Mouse (Mus musculus): ENCODE measurements around the gene P4ha2.

The P4ha2 gene

DNA sequence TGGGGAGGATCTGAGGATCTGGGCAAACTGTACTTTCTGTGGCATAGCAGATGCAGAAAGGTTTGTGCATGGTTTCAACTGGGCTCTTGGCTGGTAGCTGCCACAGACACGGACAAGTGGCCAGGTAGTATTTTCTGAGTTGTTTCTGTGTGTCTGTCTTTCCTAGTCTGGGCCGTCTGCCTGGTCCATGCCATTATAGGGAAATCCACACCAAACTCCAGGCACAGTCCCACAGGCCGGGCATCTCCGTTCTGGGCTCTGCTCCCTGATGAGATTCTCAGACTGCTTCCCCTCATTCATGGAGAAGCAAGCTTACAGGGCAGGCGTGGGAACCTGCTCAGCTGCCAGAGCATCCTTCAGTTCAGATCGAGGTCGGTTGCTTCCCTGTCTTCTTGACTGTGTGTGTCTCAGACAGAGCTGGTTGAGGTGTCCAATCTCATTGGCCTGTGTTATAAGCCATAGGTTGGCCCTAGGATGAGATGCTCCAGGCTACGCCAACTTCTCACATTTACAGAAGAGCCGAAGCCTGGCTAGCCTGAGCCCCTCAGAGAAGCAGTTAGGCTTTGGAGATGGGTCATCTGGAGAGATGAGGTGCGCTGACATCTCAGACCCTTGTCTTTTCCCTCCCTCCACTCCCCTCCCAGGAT lies at the start of gene P4ha2:
P4ha2 (plus strand) TSS at position 51 of the 647 bp plus-strand sequence.
- DNase-seq, result no peak

DNA sequence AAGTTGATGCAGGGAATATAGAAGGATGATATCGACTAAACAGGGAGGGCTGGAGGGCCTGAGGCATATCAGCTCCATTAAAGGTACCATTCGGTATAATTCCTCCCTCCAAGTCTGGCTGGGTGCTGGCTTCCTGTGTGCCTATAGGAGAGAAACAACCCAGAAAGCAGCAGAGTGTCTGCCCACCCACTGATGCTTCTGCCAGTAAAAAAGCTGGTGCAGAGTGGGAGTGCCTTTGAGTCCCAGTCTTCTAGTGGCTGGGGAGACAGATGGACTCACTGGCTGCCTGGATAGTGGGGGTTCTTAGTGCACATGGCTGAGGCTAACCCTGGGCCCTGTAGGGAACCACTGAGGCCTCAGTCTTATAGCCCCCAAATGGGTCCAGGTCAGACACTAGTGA lies 49.7 kb upstream of the P4ha2 start:
- DNase-seq, result no peak

DNA sequence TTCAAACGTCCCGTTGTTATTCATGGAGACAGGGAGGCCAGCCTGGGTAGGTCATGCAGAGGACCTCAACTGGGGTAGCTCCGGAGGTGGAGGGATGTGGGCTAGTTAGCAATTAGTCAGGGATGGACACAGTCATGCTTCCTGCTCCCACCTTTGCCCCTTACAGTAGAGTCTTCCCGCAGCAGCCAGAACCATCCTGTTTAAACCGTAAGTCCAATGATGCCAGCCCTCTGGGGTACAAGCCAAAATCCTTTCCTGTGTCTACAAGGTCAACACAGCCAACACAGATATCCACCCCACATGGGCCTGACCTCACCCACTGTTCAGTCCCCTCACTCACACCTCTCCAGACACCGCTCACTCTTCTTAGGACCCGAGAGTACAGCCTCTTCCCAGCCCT lies 48.7 kb upstream of the P4ha2 start:
- DNase-seq, result no peak

DNA sequence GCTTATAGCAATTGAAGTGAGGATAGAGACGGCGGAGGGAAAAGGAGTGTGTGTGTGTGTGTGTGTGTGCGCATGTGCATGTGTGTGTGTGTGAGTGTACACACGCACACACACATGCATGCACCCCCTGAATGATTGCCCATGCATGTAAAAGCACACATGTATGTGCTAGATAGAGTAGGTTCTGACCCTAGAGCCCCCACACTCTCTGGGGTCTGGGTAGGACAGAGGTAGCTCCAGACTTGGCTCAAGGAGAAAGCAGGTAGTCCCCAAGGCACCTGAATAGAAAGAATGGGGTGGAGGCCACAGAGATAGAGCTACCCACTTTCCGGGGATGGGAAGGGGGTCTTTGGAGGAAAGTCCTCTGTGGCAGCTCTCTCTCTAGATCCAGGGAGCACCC lies 47.8 kb upstream of the P4ha2 start:
- no peak for DNase-seq

DNA sequence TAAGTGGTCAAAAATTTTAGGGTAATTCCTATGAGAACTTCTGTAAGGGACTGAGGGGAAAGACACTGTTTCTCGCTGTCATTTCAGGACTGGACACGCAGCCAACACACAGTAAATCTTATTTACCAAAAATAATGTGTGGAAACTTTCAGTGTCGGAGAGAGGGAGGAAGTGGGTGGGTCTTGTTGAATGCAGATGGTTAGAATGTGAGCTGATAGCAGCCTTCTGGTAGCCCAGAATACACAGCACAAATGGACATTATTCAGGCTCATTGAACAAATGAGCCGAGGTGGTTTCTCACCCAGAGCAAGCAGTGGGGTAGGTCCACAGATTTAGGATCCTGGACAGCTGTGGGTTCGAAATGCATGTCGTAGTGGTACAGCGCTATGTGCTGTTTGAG lies 46.8 kb upstream of the P4ha2 start:
- no peak for DNase-seq

DNA sequence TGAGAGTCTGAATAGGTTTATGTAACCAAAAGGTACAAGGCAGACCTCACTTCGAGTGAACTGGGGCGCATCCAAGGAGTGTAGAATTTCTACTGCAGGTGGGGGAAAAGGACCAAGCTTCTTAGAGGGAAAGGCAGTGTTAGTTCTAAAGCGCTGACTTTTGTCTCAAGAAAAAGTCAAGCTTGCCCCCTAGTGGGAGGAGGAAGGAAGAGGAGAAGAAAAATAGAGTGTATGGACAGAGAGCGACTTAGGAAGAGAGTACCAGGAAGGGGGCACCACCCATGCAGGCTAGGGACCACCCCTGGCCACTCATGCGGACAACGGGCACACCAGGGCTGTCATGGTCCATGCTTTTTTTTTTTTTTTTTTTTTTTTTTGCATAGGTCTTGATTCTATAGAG lies 45.6 kb upstream of the P4ha2 start:
- DNase-seq, result peak; percentile 72

DNA sequence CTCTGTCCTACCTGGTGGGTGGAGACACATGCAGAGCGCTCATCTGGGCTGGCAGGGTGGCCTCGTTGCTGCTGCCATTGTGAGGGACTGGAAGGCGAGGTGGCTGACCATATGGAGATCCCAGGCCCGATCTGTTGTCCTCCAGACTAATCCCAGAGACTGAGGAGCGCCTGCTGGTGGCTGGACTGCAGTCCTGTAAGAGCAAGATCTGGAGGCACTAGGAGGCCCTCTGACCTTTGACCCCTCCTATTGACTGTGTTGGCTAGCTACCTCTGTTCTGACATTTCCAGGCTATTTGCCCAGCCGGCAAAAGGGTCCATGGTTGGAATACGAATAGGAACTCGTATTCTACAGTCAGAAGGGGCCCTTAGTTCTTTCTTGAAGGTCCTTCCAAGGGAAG lies 43.8 kb upstream of the P4ha2 start:
- no peak for DNase-seq

DNA sequence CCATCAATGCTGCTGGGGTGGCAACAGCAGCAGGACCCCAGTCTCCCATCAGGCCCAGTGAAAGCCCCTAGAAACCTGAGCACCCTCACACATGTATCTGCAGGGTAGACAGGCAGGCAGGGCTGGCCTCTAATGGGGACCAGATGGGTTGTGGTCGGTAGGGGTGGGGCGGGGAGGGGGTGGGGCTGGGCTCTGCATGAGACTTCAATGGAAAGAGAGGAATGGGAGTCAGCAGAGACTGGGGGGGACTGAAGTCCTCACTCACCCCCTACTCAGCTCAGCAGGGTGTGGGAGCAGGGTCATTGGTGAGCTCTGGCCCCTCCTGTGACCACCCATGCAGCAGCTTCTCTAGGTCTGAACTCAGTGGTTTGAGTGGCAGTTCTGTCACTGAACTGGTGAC lies 42.5 kb upstream of the P4ha2 start:
- DNase-seq, result no peak

DNA sequence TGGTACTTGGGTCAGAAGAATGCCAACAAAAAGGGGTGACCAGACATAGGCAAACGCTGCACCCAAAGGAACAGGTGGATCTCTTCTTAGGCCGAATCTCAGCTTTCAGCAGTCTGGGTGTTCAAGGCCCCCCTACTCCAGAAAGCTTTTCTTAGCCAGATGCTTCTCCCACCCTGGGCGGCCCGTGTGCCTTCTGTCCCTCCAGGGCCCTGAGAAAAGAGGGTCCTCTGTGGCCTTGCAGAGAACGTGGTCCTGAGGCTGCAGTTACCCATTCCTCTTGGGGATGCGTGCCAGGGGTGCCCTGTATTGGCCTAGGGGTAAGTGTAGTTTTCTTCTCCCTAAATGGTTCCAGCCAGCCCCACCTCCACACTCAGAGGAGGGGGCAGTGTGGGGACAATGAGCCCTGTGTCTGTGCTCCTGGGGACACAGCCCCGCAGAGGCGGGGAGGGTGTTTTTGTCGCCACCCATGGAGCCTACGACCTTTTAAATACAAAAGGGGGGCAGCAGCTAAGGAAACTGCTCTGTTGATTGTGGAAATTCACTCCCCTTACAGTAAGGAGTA lies 41.8 kb upstream of the P4ha2 start:
- DNase-seq, result no peak

DNA sequence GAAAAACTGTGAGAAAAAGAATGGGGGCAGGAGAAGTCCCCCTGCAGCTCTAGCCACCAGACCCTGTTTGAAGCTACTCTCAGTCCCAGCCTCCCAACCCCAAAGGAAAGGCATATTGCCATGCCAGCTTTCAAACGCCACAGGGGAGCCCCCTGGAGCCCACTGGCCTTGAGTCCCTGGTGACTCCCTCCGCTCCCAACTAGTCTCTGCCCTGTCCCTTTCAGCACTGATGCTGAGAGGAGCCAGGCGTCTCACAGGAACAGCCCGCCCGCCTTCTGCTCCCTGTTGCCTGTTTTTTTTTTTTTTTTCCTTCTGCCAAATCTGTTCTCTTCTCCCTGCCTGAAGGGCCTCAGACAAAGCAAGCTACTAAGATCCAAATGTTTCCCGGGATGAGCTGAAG lies 41.3 kb upstream of the P4ha2 start:
- DNase-seq, result no peak

DNA sequence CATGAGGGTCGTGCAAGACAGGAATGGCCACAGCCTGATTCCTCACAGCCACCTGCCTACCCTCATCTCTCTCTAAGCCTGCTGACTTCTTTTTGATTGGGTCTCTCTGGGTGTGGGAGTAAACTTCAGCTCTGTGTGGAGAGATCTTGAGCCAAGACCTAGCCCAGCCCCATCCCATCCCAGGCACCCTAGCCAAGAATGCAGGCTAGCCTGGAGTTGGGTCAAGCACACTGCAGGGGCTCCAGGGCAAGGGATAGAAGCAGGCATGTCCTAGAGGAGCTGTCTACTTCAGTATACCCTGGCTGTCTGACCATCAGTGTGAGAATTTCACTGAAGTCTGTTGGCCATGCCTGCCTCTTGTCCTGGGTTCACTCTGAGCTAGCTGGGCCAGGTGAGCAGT lies 40.4 kb upstream of the P4ha2 start:
- DNase-seq, result no peak

DNA sequence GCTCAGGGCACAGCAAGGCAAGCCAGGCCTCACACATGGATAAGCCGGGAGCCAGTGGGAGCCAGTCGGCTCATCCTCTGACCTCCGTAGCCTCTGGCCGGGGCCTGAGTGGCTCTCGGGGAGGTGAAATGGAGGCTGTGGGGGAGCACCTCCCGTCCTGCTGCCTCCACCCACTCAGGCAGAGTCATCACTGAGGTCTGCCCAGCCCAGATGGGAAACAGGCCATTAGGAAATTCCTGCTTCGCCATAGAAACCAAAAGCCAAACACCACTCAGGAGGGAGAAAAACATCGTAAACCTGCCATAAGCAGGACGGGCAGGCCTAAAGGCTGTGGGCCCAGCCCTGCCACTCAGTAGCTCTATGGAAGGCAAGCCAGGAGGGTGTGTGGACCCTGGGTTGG lies 39.6 kb upstream of the P4ha2 start:
- DNase-seq, result no peak

DNA sequence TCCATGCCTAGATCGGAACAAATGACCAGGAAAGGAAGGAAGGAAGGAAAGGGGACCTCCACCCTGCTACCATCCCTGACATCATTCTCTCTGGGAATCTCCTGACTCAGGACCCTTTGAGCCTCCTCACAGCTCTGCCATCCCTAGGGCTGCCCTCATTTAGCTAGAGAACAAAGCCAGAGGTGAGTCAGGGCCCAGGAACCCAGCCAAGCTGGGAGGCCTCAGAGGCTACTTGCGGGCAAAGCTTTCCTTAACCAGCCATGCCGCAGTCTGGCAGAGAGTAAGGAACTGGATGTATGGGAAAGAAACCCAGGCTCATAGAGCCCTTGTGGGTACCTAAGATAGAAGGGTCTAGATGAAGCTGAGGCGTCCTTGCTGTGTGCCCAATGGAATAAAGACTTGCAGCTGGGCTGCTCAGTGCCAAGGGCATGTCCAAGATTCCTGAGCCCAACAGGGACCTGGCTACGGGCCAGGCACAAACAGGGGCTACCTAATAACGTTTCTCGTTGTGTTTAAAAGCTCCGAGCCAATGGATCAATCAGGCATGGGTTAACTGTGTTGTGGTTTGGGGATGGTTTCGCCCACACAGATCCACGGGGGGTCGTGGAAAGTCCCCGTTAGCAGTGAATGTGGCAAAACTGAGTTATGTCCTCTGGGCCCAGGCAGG lies 37.7 kb upstream of the P4ha2 start:
- DNase-seq, result no peak

DNA sequence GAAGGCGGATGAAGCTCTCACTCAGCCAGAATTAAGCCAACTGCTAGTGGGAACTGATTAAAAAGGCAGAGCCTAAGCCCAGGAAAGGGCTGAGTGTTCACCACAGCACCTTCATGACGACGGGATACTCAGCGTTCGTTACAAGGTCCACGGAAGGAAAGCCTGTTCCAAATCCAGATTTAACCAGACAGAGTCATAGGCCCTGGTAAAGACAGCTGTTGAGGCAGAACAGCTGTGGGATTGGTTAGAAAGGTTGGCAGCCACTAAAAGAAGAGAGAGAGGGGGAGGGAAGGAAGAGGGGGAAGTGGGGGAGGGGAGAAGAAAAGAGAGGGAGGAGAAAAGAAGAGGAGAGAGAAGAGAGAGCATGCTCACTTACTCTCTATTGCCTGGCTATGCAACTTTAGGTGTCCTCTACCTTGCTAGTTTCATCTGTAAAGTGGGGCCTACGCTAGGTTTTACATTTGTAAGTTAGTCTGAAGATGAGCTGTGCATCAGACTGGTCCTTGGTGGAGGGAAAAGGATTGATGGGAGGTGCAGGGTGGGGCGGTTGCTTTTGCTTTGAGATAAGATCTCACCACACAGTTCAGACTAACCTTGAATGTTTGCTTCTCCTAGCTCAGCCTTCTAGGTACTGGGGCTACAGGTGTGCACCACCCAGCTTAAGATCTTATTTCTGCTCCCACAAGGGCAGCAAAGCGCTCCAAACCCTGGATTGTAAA lies 37.0 kb upstream of the P4ha2 start:
- DNase-seq, result no peak

DNA sequence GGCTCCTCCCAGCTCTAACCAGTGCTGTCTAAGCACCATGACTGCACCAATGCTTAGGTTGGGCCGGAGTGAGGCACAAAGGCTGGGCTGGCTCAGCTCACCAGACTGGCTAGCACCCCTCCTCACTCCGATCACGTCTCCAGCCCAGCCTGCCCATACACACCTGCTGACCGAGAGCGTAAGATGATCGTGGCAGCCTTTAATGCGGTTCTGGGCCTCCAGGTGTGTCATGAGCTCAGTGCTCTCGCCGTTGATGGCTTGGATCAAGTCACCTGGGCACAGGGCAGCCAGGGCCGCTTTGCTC lies 36.5 kb upstream of the P4ha2 start:
- no peak for DNase-seq

DNA sequence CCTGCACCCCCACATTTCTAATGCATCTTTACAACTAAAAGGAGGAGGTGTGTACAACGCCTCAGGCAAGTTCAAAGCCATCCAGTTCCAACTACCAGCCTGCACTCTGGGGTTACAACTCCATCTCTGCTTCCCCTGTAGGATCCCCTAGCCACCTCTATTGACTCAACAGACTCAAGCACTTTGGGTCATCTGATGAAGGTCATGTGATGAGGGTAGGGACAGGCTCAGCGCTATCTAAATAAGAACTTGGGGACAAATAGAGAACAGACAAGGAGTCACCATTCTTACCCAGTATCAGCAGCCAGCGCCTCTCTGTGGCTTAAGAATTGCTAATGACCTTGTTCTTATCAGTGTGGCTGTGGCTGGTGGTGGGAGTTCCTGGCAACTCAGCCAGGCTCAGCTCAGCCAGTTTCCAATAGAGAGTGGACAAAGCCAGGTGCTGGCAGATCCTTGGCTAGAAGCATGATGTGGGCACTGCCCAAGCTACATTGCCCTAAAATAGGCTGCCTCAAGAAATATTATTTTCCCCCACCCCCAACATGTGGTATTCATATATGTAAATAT lies 35.4 kb upstream of the P4ha2 start:
- no peak for DNase-seq

DNA sequence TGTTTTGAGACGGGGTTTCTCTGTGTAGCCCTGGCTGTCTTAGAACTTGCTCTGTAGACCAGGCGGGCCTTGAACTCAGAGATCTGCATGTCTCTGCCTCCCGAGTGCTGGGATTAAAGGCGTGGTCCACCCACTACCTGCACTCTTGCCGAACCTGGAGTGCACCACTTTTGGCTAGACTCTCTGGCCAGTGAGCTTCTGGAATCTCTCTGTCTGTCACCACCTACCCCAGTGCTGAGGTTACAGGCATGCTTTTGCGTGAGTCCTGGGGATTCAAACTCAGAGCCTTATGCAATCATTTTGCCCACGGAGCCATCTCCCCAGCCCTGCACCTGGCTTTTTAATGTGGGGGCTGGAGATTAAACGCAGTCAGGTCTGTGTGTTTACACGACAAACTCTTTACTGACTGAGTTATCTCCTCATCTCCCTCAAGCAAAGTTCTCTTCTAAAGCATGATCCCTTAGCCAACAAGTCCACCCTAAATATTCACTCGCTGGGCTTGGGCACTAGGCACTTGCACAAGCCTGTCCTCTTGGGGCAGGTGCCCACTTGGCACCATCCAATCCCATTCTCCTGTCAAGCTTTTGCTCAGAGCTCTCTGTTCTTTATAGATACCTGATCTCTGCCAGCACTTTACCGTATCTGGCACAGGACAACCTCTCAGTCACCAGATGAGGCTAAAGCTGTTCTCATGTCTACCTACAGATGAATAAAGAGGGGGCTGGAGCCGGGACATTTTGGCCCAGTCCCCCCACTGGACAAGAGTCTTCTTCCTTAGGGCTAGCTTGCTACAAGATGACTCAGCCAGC lies 34.6 kb upstream of the P4ha2 start:
- no peak for DNase-seq

DNA sequence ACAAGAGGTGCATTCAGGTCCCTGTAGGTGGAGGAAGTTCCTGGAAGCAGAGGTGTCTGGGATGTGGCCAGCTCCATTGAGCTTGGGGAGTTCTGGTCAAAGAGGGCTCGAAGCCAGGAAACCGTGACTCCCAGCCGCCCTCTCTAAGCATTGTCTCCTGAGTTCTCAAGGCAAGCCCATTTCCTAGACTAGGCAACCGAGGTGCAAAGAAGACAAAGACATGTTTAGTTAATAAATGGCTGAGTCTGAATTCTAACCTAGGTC lies 34.0 kb upstream of the P4ha2 start:
- no peak for DNase-seq

DNA sequence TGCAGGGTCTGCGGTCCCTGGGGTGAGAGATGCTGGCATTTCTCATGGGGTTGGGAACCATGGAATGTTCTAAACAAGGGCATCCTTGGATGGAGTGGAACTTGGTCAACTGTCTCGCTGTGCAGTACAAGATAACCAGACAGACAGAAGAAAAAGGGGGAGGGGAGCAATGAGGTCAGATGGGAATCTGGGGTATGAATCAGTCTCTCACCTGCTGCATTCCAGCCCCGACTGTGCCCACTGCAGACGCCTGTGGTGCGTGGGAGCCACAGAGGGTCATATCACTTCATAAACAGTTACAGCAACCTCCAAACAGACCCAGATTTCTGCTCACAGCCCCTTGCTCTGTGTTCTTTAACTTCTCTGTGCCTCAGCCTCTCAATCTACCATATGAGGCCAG lies 33.5 kb upstream of the P4ha2 start:
- DNase-seq, result no peak

DNA sequence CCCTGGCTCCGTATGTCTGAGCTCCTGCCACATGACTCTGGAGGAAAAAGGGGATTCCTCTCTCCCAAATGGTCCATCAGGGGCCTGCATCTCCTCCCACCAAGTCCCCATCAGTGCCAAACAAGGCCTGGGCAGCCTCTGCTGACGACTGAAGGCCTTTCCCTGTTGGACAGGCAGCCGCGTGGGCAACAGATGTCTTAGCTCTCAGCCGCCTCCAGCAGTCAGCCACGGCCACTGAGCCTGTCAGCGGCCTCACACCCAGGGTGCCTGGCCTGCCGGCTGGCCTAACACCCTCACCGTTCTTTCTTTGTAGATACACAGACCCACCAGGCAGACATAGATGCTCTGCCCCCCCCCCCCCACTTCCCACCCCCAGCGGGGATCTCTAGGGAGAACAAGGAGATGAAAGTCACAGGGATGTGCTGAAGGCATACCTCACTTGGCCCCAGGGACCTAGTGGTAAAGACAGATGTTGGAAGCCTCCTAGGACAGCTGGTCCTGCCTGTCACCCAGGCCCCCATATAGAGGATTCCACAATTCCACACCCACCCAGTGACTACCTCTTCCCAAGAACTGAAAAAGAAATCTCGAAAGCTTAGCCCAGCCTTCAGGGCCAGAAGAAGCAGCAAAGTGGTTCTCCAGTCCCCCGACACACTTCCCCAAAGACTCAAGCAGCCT lies 32.4 kb upstream of the P4ha2 start:
- DNase-seq, result no peak

DNA sequence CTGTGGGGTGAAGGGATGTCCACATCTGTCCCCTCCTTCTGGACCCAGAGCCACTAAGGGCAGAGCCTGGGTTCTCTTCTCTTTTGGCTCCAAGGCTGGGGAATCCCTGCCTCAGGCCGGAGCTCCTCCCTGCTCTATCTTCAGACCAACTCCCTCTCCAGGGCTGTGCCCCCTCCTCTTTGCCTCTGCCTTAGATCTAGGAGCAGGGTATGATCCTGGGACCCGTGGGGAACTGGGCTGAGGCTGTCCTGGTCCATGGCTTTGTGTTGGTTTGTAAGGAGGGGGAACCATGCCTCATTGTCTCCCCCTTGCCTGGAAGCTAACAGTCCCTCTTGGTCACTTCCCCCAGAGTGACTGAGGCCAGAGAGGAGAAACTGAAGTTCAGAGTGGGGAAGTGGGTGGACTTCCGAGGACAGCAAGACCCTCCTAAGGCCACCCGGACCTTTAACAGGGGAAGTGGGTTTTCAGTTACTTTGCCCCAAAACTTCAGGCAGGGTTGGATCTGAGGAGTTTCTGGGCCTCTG lies 31.8 kb upstream of the P4ha2 start:
- DNase-seq, result no peak

DNA sequence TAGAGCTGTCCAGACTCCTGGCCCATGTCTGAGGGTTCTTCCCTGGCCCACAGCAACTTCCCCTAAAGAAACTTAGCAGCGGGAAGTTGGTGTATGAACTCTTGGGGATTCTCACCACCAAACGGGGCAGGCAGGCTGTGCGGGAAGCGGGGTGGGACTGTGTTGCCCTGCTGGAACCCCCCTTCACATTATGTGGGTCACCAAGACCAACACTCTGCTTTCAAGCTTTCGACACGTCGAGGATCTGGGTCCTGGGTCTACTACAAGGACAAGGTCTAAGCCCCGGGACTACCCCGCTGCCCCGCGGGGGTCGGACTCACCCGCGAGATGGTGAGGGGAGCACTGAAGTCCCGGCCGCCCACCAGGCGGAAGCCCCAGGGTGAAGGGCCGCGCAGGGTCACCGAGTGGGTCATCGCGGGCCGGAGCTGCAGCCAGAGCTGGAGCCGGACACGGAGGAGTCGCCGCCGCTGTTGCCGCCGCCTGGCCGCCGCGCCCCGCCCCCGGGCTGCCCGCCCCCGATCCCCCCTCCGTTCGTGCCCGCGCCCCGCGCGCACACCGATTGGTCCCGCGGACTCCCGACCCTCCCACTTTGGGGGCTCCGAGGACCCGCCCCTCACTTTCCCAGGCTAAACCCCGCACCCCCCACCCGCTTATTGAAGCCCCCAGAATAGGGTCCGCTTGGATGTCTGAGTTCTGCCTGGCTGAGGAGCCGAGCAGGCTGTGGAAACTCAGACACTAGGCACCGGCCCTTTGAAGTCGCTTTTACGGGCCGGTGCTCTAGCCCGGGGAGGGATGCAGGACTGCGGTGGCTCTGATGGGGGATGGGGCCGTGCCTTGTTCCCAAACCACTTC lies 31.1 kb upstream of the P4ha2 start, which contains the start of gene Pdlim4:
Pdlim4 (minus strand) TSS at position 495 of the 852 bp plus-strand sequence.
- DNase-seq, result no peak

Measured in cerebellum, adult 8-10 months (tissue).